Mouse (Mus musculus): ENCODE data around the gene Tnfrsf25.

Tnfrsf25 gene

DNA sequence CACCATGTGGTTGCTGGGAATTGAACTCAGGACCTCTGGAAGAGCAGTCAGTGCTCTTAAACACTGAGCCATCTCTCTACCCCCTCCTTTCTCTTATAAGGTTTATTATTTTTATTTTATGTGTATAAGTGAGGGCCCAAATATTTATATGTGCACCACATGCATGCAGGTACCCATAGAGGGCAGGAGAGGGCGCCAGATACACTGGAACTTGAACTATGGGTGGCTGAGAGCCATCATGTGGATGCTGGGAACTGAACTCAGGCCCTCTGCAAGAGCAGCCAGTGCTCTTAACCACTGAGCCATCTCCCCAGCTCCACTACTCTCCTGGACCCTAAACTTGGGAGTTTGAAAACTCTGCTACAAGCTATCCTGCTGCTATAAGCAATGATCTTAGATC is 27.9 kb downstream of the Tnfrsf25 start:
- no peak for DNase-seq (ENCODE audit: low spot score)

DNA sequence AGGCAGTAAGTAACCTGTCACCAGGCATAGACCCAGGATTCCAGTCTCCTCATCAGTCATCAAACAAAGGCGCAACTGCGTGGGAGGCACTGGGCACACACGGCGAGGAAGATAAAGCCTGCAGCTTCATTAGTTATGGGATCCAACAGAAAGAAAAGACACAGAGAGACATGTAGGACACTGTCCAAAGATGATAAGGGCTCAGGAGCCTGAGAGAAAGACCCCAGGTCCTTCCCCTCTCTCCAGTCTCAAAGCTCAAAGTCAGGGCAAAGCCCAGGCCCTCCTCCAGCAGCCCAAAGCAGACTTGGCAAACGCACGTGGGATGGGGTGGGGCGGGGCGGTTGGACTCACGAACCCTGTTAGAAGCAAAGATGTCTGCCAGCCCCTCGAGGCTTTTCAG is 29.7 kb downstream of the Tnfrsf25 start:
- DNase-seq (ENCODE audit: low spot score) = no peak

GRCm38 (mm10) chr4:152146033-152146827 is 30.5 kb downstream of the Tnfrsf25 start:
- DNase-seq (ENCODE audit: low spot score) = no peak

- DNase-seq (ENCODE audit: low spot score) = no peak
Observed at GRCm38 (mm10) chr4:152150546-152150945, 34.8 kb downstream of the Tnfrsf25 start.

DNA sequence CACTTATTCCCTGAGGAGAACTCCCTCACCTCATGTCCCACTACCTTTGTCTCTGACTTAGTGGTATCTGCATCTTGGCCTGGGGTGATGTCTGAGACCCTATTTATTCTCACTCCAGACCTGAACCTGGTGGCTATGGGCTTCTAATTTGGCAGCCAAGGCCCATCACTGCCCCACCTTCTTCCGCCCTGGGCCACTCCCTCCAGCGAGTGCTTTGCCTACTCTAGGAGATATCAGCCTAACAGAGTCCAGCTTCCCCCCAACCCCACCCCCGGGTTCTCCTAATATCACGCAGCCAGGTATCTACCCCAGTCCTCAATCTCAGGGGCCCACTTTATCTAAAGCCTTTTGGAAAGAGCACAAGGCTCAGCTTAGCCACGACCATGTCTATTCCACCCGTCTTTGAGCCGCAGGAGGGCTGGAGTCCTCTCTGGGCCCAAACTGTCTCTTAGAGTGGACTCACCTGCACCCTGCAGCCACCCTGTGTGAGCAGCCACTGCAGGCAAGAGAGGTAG is 35.8 kb downstream of the Tnfrsf25 start:
- no peak for DNase-seq (ENCODE audit: low spot score)

- no peak for DNase-seq (ENCODE audit: low spot score)
Observed at GRCm38 (mm10) chr4:152151966-152152544, 36.3 kb downstream of the Tnfrsf25 start, which contains the start of gene Espn. Gene Espn (minus strand): TSS chr4:152152371.

DNA sequence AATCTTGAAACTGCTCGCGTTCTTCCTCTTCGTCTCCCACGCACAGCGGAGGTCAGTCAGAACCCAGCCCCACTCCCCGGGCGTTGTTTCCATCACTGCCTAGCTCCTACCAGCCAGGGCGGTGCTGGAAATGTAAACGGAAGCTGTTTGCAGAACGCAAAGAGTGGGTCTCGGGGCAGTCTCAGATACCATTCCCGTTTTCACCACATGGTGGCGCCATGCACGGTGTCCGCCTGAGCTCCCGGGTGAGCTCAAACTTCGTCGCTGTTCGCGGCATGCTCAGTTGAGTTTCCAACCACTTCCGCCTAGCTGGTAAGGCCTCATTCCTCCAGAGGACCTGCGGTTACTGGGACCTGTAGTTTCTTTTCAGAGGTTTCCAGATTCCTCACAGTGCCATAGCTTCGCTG is 38.0 kb downstream of the Tnfrsf25 start:
- DNase-seq (ENCODE audit: low spot score) = no peak

DNA sequence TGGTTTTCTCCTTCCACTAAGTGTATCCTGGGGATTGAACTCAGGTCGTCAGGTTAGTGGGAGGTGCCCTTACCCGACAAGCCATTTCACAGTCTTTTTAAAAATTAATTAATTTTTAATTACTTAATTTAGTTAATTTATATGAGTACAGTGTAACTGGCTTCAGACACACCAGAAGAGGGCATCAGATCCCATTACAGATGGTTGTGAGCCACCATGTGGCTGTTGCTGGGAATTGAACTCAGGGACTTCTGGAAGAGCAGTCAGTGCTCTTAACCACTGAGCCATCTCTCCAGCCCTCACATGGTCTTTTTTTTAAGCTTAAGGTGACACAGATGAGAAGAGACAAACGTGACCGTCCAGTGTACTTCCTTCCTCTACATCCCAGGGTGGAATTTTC is 39.3 kb downstream of the Tnfrsf25 start:
- no peak for DNase-seq (ENCODE audit: low spot score)

- DNase-seq (ENCODE audit: low spot score) = no peak
Observed at GRCm38 (mm10) chr4:152157779-152158584, 42.2 kb downstream of the Tnfrsf25 start.

DNA sequence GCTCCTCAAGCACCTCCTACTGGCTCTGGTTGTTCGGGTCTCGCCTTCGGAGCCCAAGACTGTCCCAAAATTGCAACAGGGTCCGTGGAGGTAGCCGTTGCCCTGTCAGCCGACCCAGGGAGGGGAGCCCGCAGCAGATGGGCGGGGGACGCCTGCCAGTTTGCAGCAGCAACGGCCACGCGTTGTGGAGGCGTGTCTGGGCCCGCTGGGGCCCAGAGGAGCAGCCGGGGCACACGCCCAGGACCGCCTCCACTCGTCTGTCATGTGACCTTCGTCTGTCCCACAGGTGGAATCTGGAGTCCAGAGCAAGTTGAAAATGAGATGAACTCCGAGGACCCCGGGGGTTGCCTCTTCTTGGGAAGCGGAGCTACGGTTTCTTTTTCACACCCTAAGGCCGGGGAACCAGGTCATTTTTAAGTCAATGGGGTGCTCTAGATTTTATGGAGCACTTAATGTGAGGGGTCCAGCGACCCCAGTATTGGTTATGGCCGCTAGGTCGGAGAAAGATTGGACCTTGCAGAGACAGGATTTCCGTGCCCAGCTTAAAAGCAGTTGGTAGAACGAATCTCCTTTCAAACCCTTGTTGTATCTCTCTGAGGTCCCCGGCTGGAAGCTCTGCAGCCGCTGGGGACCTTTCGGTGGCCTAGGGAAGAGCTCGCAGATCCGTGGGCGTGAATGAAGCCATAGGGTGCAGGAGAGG is 43.0 kb downstream of the Tnfrsf25 start, which contains the start of gene Hes2:
TSS of gene Hes2 (plus strand) at position 283 of the 700 bp plus-strand sequence.
- no peak for DNase-seq (ENCODE audit: low spot score)

GRCm38 (mm10) chr4:152159285-152159678 is 43.5 kb downstream of the Tnfrsf25 start:
- DNase-seq (ENCODE audit: low spot score) = no peak

- DNase-seq (ENCODE audit: low spot score) = no peak
Observed at GRCm38 (mm10) chr4:152160748-152161147, 45.0 kb downstream of the Tnfrsf25 start.

- DNase-seq (ENCODE audit: low spot score) = no peak
Observed at GRCm38 (mm10) chr4:152161601-152162000, 45.9 kb downstream of the Tnfrsf25 start.

- DNase-seq (ENCODE audit: low spot score) = no peak
Observed at GRCm38 (mm10) chr4:152162748-152163147, 47.0 kb downstream of the Tnfrsf25 start.

- DNase-seq (ENCODE audit: low spot score) = no peak
Observed at GRCm38 (mm10) chr4:152165036-152165931, 49.5 kb downstream of the Tnfrsf25 start.

GRCm38 (mm10) chr4:152168052-152168451 is 52.3 kb downstream of the Tnfrsf25 start:
- DNase-seq (ENCODE audit: low spot score) = no peak

- DNase-seq (ENCODE audit: low spot score) = no peak
Observed at GRCm38 (mm10) chr4:152169103-152169502, 53.4 kb downstream of the Tnfrsf25 start.
